Mouse (Mus musculus): ENCODE measurements around the gene Crip2.

The Crip2 gene

DNA sequence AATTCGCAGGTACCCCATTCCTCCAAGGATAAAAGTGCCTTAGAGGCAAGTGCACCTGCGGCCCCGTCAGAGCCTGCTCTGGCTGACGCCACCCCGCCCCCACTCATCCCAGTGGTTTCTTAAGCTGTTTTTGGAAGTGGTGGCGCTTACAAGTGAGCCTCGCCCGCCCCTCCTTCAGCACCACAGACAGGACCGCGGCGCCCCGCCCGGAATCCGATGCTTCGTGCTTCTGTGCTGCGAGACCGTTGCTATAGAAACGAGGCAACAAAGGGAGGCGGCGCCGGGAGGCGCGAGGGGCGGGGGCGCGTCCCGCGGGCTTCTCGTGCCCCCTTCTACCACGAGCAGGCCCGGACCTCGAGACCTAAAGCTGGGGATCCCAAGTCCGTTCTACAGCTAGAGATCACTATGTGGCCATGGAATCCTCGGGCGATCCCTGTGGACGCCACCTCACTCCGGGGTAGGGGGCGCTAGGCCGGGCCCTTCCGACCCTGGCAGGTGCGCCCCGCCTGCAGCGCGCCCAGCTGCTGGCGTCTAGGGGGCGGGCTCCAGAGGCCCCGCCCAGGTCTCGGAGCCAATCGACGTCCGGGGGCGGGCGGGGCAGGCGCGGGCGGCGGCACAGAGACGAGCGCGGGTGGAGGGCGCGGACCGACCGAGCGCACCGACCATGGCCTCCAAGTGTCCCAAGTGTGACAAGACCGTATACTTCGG lies at the start of gene Crip2:
Gene Crip2, plus strand, starts transcription at position 329 of the 708 bp plus-strand sequence.
- DNase-seq: peak; percentile 92

DNA sequence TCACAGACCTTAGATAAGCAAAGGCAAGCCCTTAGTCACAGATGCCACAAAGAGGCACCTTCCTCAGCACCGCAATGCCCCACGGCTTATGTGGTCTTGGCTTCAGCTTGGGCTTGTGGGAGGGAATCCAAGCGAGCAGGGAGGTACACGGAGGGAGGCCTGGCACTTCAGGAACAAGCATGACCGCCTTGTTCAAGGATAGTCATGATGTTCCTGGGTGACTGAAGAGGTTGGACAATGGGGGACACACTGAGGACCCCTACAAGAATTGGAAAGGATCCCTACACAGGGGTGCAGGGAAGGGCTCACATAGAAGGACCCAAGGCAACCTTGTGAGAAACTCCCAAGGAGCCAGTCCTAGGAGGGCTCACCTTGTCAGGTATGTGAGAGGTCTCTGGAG lies 43.0 kb upstream of the Crip2 start:
- DNase-seq: no peak

DNA sequence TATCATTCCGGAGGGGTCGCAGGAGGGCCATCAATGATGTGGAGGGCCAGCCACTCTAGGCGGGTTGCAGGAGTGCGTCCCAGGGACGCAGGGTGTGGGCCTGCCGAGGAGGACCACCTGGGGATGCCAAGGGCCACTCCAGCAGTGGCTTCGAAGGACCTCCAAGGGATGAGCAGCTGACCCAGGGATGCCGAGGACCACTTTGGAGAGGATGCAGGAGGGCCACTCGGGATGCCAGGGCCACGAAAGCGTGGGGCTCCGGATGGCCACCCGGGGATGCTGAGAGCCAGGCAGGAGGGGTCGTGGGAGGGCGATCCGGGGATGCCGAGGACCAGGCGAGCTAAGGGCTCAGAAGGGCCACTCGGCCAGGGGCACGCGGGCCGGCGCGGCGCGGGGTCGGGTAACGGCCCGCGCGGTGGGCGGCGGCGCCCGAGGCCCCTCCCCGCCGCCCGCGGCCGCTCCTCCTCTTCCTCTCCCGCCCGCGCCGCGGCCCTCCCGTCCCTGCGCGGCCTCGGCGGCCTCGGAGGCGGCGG lies 42.2 kb upstream of the Crip2 start, which contains the start of gene Mta1:
Gene Mta1, plus strand, starts transcription at position 530 of the 533 bp plus-strand sequence.
- peak; percentile 55 for DNase-seq

DNA sequence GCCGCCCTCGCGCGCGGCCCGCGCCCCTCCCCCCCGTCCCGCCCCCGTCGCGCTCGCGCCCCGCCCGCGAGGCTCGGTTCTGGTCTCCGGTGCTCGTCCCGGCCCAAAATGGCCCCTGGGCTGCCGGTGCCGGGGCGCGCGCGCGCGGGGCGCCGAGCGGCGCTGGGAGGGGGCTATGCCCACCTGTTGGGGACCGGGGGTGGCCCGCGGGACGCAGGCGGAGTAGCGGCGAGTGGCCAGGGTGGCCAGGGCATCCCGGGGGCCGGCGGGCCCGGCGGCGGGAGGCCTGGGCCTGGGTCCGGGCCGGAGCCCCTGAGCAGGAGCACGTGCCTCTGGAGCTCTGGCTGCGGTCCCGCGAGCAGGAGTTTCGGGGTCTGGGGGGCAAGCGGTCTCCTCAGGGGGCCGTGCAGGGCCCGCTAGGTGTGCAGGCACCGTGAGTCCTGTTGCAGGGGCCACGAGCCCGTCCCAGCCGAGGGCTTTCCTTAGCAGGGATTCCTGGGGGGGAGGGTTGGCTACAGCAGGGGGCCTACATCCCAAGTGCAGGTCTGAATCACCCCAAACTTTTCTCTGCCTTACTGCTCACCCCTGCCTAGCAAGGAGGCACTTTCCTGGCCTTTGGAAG lies 41.4 kb upstream of the Crip2 start:
- DNase-seq: no peak

DNA sequence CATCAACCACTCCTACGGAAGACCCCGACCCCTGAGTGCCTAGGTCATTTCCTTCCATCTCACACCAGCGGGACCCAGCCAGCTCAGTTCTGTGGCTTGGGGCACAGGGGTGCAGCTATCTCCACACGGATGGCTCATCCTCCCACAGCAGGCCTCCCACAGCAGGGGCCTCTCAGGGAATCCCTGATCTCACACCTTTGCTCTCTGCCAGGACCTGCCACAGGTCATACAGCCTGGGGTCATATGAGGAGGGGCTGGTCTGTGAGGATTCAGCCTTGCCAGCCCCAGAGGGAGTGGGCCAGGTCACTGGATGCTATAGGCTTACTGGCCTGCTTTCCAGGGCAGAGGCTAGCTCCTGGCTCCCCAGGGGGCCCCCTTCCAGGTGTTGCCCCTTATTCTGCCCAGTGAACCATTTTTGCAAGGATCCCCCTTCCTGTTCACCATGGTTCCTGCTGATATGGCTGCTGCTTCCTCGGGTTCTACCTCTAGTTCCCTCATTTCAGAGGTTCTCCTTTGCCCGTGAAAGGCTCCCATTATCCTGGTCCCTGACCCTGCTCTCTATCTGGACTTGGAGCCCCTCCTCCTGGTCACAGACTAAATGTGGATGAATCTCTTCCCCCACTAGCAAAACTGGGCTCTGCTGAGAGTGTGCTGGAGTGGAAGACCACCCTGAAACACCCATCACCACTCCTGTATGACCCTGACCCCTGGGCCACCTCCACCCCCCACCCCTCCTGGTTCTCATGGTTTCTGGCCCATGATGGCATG lies 40.4 kb upstream of the Crip2 start:
- no peak for DNase-seq

DNA sequence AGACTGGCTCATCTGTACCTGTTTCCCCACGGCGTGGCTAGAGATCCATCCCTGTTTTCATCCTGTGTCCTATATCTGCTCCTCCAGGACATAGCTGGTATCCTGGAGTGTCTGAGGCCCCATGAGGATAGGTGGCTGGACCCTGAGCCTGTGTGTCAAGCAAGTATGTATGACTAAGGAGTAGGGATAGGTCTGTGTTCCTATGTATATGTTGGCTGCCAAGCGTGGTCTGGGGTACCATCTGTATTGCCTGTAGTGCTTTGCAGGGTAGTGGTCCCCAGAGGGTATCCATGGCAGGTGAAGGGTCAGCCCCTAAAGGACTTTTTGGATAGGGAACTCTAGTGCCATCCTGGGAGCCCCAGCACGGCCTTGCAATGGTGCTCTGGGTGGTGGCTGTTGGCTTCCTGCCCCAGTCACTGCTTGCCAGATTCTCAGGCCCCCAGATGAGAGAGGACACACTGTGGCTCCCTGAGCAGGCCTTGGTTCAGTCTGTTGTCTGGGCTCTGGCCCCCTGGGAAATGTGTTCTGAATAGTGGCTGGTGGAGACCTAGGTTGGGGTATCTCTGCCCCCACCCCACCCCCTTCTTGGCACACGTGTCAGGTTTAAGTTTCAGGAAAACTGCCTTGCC lies 39.5 kb upstream of the Crip2 start:
- no peak for DNase-seq

DNA sequence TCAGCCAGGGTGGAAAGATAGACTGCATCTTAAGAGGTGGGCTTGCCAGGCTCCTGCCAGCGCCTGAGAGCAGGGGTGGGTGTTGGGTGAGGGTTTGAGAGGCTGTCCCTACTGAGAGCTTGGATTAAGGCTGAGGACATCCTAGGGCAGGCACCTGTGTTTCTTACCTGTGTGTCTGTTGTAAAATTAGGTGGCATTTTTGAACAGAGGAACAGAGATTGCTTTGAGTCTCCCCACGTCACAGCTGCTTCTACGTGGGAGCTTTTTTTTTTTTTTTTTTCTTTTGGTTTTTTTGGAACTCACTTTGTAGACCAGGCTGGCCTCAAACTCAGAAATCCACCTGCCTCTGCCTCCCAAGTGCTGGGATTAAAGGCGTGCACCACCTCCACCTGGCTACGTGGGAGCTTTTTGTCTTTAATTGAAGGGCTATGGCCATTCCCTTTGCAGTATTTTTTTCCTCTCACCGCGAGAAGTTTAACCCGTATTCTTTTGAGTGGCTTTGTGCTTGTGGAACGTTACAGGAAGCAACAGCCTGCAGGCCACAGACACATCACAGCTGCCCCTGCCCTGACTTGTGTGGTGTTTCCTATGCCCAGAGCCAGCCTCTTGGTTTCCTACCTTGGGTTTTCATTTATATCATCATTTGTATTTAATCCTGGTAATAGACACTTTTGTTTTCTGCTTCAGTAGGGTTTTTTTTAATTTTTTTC lies 38.6 kb upstream of the Crip2 start:
- DNase-seq: no peak

DNA sequence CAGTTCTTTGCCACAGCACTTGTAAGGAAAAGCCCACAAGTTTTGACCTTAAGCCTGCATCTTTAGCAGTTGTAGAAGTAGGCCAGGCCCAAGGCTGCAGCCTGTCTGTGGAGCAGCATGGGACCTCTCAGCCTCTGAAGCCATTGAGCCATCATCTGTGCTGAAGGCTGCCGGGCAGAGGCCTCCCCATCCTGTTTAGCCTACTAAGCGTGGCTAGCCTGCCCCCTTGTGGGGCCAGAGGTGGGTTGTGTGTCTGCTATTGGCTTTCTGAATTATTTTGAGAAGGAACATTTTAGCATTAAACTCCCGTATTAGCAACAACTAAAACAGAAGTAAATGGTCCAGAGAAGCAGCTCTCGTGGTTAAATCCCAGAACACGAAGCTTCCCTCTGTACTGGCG lies 37.6 kb upstream of the Crip2 start:
- DNase-seq: peak; percentile 59

DNA sequence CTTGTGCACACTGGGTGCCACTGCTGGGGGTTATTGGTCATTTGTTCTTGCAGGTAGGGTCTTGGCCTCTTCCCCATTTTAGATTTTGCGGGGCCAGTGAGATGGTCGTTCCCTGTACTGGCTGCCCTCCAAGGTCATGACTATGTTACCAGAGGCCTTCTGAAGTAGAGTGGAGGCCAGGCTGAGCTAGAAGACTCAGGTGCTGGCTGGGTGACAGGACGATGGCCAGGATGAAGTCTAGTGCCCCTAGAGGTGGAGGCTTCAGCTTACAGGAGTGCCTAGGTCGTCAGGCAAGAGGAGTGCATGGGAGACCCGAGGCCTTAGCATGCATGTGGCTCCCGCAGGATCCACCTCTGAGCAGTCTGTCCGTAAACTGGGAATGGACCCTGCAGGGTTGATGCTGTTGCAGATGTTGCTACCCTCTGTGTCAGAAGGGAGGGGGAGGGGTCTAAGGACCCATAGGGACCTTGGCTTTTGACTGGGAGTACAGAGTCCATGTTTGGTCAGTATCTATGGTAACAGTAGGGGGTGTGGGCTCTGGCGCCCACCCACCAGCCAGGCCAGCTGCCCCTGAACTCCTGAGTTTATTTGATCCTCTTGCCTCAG lies 36.1 kb upstream of the Crip2 start:
- DNase-seq: peak; percentile 22

DNA sequence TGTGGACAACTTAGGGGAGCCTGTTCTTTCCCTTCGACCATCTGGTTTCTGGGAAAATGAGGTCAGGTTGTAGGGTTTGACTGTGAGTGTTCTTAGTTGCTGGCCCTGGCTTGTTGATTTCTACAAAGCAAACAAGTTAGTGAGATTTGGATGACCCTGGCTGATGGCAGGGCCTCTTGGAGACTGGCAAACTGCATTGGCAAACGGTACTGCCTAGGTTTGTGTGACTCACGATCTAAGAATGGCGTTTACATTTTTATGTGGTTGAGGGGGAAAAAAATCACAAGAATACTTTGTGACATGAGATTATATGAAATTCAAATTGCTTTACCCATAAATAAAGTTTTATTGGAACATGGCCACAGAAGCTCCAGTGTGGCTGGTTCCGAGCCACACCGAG lies 33.6 kb upstream of the Crip2 start:
- DNase-seq: no peak

DNA sequence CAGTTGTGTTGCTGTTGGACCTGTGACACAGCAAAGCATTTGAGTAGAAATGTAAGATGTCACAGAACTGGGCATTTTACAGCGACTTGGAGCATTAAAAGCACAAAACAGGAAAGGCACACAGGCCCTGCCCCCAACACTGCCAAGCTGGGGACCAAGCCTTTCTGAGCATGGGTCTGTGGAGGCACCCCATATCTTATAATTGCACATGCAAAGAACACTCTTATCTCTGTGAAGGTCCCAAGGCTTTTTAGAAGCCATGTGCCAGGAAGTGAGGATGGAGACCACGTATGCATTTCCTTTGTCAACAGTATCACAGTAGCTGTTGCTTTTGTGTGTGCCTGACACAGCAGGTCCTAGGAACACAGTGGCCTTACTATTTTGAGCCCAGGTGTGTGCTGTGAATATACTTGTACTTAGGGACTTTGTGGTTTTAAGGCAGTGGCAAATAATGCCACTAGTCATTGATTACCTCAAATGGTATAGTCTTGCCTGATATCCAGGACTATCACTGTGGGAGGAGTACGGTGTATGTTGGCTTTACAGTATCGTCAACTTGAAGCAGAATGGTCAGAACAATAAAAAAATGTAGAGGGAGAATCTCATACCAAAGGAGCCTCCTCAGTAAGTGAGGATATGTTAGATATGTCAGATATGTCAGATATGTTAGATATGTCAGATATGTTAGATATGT lies 32.5 kb upstream of the Crip2 start:
- no peak for DNase-seq

DNA sequence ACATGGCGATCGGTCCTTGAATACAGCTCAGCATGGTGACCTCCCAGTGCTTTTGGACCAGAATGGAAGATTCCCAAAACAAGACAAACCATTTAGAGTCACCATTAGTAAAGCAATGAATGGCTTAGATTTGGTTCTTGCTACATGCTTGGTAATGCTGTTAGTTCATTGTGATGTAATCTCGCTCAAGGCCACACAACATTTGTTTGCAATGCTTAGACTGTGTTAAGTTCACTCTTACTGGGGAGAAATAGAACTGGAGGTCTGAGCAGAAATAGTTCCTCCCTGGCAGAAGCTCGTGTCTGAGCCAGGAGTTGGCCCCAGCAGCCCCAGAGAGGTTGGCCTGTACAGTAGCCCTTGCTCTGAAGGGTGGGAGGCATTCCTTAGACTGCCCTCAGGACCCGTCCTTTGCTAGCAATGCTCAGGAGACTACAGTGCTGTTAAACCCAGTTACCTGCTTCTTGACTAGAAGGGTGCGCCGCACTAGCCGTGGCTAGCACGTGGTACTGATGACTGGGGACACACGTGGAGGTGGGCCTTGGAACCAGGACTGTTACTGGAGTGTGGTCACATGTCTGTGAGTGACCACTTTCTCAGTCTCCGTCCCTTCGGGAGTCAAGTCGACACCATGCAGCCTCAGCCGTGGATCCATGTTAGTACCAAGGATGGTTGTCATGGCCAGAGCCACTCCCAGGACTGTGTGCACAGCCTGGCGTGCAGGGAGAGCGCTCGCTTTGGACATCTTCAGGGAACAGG lies 31.3 kb upstream of the Crip2 start:
- DNase-seq: no peak

DNA sequence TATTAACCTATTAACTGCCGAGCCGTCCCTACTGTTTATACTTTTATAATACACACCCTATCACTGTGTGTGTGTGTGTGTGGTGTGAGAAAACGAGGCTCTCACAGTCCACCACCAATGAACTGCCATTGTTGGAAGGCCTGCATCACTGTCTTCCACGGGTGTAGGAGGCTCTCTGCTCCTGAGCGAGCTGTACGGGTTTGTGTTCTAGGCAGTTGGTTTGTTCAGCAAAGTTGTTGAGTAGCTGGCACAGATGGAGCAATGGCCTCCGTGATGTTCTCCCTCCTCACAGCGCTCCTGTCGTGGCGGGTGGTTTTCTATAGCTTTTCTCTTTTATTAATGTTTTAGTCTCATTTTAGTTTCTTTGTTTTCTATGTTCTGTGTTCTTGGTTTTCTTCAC lies 30.2 kb upstream of the Crip2 start:
- DNase-seq: no peak

DNA sequence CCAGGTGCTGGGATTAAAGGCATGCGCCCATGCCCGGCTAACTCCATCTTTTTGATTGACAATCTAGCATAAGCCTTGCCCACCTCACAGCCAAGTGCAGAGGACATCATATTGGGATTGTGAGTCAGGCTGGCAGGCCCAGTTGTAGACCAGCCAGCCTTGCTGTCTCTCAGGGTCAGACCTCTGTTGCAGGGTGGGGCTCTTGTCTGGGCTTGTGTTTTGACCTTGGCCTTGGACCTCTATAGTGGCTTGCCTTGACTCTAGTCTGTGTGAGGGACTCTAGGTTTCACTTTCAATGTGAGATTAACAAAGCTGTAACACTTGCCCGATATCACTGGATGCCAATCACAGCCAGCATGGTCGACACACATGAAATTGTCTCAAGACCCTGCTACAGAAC lies 25.9 kb upstream of the Crip2 start:
- DNase-seq: no peak

DNA sequence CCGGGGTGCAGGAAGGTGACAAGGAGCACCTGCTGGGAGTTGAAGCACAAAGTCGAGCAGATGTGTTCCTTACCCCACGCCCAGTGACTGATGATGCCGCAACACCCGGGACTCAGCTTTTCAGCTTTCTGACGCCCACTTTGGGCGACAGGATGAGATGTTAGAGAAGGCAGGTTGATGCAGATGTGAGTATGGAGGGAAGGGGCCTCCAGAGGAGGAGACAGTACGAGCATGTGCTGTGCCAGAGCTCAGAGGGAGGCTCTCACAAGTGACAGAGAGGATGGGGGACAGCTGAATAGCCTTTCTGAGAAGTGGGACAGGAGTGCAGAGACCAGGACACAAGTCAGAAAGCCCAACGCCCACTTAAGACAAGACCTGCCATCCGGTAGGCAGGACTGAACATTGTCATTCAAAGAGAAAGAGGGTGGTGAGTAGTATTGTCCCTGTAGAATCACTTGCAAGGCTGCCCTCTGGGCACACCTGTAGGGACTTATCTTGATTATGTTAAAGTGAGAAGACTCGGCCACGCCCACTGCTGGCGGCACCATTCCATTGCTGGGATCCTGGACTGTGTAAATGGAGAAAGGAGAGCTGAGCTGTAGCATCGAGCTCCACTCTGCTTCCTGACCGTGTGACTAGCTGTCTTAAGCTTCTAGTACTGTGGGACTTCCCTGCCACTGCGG lies 25.0 kb upstream of the Crip2 start:
- no peak for DNase-seq

DNA sequence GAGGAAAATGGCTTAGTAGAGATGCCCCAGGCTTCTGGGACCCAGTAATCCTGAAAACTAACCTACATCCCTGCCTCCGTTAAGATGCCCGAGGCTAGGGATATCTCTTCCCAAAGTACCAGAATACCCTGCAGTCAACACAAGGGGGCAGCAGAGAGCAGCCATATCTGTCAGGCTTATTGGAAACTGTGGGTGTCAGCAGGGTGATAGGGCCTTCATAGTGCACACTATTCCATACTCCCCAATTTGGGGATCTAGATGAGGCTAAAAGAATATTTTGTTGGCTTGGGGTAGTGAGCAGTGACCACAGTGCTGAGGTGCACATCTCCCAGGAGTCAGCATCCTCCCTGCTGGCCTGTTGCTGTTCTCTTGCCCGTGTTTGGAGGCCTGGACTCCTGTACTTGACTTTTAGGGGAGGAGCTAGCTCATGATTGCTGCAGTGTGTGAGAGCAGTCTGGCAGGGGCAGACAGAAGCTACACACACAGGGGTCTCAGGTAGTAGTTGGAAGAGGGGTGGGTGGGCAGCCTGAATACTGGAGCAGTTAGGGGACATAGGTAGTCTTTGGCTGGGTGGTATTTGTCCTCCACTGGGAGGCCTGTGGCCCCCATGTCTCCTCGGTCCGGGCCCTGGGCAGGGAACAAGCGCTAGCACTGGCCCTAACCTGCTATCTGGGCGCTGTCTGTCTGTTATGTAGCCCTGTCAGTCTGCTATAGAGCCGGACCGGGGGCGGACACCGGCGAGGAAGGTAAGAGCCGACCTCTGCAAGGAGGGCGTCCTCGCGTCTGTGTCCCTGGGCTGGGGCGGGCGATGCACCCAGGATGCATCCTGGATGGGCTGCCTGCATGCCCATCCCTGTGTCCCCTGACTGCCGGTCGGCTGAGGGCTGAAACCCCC lies 20.3 kb upstream of the Crip2 start:
- DNase-seq: peak; percentile 81

DNA sequence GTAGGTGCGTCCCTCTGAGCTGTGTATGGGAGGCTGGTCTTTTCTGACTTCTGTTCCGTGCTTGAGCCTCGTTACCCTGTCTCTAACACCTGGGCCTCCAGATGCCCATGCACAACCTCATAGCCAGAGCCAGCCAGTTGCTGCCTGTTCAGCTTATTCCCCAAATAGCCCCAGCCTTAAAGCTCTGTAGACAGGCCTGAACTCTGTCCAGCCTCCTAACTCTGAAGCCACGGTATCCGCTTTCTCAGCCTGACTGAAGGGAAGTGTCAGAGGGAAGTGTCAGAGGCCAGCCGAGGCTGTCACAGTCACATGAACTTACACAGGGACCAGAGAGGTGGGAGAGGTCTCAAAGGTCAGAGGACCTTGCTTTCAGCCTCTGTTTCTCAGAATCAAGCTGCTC lies 15.3 kb upstream of the Crip2 start:
- no peak for DNase-seq

DNA sequence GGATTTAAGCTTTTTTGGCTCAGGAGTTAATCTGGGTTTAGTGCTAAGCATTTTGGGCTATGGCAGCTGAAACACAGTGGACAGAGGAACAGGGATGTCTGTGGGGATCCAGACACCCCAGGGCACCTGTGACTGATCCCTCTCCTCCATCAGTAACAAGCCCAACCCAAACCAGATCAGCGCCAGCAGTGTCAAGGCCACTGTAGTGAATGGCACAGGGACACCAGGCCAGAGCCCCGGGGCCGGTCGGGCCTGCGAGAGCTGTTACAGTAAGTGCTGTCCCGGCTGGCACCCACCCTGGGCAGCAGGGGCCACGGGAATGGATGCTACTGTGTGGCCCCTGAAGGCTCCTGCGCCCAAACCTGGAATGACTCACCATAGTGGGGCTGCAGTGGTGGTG lies 9.3 kb upstream of the Crip2 start:
- no peak for DNase-seq

DNA sequence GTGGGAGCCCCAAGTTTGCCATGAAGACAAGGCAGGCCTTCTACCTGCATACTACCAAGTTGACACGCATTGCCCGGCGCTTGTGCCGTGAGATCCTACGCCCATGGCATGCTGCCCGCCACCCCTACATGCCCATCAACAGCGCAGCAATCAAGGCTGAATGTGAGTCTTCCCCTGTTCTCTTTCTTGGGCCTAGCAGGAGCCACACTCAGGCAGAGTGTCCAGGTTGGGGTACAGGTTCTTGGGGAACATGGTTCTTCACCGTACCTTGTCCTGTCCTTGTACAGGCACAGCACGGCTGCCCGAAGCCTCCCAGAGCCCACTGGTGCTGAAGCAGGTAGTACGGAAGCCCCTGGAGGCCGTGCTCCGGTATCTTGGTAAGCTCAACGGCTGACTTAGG lies 8.4 kb upstream of the Crip2 start:
- DNase-seq: no peak
